Mouse (Mus musculus) MEL (cell line): Measurements from ENCODE around the gene Fam98c.

Experiments used
- CTCF ChIP-seq, 3 experiments: IDR thresholded peaks in 2 of 3; conservative IDR thresholded peaks in 1 of 3; 2 replicates each; pipeline ENCODE4 v1.5.1; 2011 to 2012; ENCODE audit warnings: low read length in 3 of 3, low read depth in 2 of 3, mild to moderate bottlenecking in 2 of 3, improper control_type of control experiment in 1 of 3, inconsistent platforms in 1 of 3, mixed read lengths in 1 of 3, moderate library complexity in 1 of 3; ENCODE audit not compliant: control insufficient read depth in 1 of 3, insufficient read depth in 1 of 3, poor library complexity in 1 of 3, severe bottlenecking in 1 of 3
- MYC ChIP-seq: IDR thresholded peaks from 2 replicates; pipeline ENCODE4 v1.6.1; 2011; ENCODE audit warnings: low read depth, mild to moderate bottlenecking, low read length, improper control_type of control experiment, moderate library complexity
- RAD21 ChIP-seq: IDR thresholded peaks from 2 replicates; pipeline ENCODE4 v1.6.1; 2011; ENCODE audit warnings: mild to moderate bottlenecking, low read depth, low read length, improper control_type of control experiment
- ZMIZ1 ChIP-seq: IDR thresholded peaks from 2 replicates; pipeline ENCODE4 v1.6.1; 2012; ENCODE audit warnings: low read depth, mild to moderate bottlenecking, inconsistent platforms, low read length, improper control_type of control experiment, moderate library complexity

- TF ChIP-seq RAD21, result no peak
- TF ChIP-seq CTCF (IDR thresholded peaks at IDR 0.05 in 2 of 3, conservative IDR thresholded peaks at IDR 0.05 in 1 of 3; ENCODE audit: control insufficient read depth in 1 of 3, insufficient read depth in 1 of 3, low read depth in 2 of 3, low read length in 3 of 3, poor library complexity in 1 of 3, severe bottlenecking in 1 of 3), result no peak
- TF ChIP-seq MYC, result no peak
- no peak for TF ChIP-seq ZMIZ1
These were observed 46.8 kb downstream of the Fam98c start for GRCm38 (mm10) chr7:29108992-29109955.
